Mouse (Mus musculus): Measurements from ENCODE around the gene Steap3. TPM values are rescaled to one million over a fixed set of nuclear protein-coding genes. Genes with fewer than 3 reads are reported as not detected.
A peak's percentile ranks its signal among the peaks of the same experiment; 100 is the strongest.
"Not testable (repeated sequence)": the region's sequence is repeated elsewhere in the genome, so short reads cannot be mapped to it uniquely, and the experiment has no call there.

The Steap3 gene
- 1.3 TPM in 2 replicates for polyA plus RNA-seq (2015; fragmentation: Nextera tagmentation; extraction: Ambion mirVana)

DNA sequence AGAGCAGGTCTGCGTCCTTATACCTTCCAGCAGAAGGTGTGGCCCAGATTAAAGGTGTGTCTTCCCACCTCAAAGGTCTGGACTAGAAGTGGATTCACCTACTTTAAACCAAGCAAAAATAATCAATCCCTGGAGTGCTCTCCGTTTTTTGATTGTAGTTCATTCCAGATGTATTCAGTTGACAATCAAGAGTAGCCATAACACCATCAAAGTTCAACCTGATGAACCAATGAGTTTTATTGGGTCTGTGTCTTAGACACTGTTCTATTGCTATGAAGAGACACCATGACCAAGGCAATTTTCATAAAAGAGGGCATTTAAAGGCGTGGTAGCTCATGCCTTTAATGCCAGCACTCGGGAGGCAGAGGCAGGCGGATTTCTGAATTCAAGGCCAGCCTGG lies at the start of gene Steap3:
TSS of gene Steap3 (minus strand) at position 101 of the 400 bp plus-strand sequence.
- WGBS = 94% methylated on average over 5 of the region's 5 CpGs
- H3K9ac ChIP-seq = no peak within 1 kb of the TSS
- ATAC-seq = no peak
- H3K4me2 ChIP-seq = no peak within 1 kb of the TSS
- no peak within 1 kb of the TSS for H3K27ac ChIP-seq
- no peak within 1 kb of the TSS for H3K4me3 ChIP-seq
- no peaks in the 10 kb centered on the region for H3K27me3 ChIP-seq
- no peaks in the 10 kb centered on the region for H3K4me1 ChIP-seq
- H3K9me3 ChIP-seq (replicated peaks) = peaks cover 6% of the 10 kb centered on the region; the same call in 1 of the 2 replicates
- H3K36me3 ChIP-seq (ENCODE audit: poor library complexity, severe bottlenecking) = no peaks in the 10 kb centered on the region

DNA sequence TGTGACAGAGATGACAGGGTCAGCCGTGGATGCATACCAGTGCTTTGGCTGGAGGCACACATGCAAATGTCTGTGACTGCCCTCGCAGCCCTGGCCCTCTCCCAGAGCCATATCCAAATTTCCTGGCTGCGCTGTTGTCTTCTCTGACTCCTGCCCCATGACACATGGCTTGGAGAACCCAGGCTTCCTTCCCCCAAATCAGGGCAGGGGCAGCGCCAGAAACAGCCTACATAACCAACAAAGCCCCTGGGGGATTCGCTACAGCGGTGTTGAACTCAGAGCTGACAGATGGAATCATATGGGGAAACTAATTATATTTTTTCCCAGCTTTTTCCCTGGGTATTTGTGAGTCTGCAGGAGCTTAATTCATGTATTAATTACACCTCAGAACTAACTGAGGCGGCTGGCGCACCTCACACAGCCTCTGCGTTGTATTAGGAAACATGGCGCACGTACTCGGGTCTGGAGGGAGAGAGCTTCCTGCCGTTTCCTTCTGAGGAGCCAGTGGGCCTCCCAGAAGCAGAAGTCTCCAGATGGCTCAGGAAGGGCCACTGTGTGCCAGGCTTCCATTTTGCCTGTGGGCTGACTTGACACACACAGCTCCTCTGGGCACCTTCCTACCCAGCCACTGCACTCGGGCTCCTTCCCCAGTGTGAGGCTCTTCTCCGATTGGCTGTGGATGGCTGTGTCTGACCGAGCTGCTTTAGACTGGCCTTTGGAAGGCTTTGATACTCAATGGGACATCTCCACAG lies 48.9 kb upstream of the Steap3 start:
- H3K27me3 ChIP-seq = no peaks in the 10 kb centered on the region
- H3K4me2 ChIP-seq = no peak overlapping the region
- 72% methylated on average over 16 of the region's 16 CpGs for WGBS
- no peaks in the 10 kb centered on the region for H3K9me3 ChIP-seq (replicated peaks)
- ATAC-seq = peak; percentile 66
- H3K9ac ChIP-seq = no peak overlapping the region
- H3K27ac ChIP-seq = 0 out of 2 replicates have a peak overlapping the region, but pooled peaks have one; percentile 25
- H3K36me3 ChIP-seq (ENCODE audit: poor library complexity, severe bottlenecking) = no peaks in the 10 kb centered on the region
- no peak overlapping the region for H3K4me3 ChIP-seq
- H3K4me1 ChIP-seq = no peaks in the 10 kb centered on the region

DNA sequence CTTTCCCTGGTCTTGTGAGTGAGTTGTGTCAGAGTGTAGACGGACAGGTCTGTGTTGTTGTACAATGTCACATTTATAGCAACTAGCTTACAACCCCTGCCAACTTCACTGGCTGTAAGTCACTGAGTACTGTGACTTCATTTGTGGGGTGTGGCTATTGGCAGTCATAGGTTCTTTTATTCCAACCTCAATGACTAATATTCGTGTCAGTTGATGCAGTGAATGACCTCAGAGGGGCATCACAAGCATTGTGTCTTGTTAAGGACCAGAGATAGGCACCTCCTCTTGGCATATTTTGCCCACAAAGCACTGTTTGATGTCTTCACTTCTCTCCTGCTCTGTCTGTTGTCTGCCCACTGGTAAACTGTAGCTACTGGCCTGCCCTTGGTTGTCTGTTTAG lies 33.3 kb upstream of the Steap3 start:
- Histone ChIP-seq H3K4me1 (no peaks in the 10 kb centered on the region), H3K4me3 (no peak overlapping the region), H3K27me3 (no peaks in the 10 kb centered on the region), H3K9ac (no peak overlapping the region), H3K36me3 (ENCODE audit: poor library complexity, severe bottlenecking) (no peaks in the 10 kb centered on the region), H3K9me3 (replicated peaks) (no peaks in the 10 kb centered on the region), H3K4me2 (no peak overlapping the region), H3K27ac (no peak overlapping the region)
- 65% methylated on average over 2 of the region's 2 CpGs for WGBS
- no peak for ATAC-seq

DNA sequence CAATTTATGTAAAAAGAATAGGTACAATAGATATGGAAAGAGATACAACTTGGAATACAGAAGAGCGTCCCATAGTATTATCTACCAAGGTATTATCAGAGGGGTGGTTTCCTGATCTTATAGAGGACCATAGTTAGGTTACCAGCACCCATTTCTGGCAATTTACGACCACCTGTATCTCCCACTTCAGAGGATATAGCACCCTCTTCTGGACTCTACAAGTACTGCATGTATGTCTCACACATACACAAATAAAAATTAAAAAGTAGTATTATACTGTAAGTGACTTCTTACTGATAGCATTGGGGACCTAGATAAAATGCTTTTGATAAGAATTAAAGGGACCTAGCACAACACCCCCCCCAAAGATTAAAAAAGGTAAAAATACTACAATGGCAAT lies 24.4 kb upstream of the Steap3 start:
- Histone ChIP-seq H3K4me3 (no peak overlapping the region), H3K27ac (no peak overlapping the region), H3K4me1 (no peaks in the 10 kb centered on the region), H3K4me2 (no peak overlapping the region), H3K36me3 (ENCODE audit: poor library complexity, severe bottlenecking) (no peaks in the 10 kb centered on the region), H3K27me3 (no peaks in the 10 kb centered on the region), H3K9me3 (replicated peaks) (no peaks in the 10 kb centered on the region; the same call in 1 of the 2 replicates), H3K9ac (no peak overlapping the region)
- 91% methylated on average over 2 of the region's 2 CpGs for WGBS
- ATAC-seq = no peak

DNA sequence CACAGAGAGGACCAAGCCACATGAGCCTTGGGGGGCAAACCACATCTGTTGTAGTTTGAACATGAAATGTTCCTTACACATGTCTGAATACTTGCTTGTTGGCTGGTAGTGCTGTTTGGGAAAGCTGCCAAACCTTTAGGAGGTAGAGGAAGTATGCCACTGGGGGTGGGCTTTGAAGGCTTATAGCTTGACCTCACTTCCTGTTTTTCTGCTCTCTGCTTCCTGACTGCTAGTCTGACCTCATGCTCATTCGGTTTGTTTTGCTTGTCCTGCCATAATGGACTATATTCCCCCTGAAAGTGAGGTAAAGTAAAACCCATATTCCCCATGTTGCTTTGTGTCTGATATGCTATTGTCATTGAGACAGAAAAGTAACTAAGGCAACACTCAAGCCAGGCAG lies 21.3 kb upstream of the Steap3 start:
- H3K4me3 ChIP-seq = no peak overlapping the region
- no peak for ATAC-seq
- H3K4me1 ChIP-seq = no peaks in the 10 kb centered on the region
- H3K9ac ChIP-seq = no peak overlapping the region
- no peaks in the 10 kb centered on the region for H3K27me3 ChIP-seq
- 53% methylated on average over 1 of the region's 1 CpGs for WGBS
- no peak overlapping the region for H3K4me2 ChIP-seq
- no peak overlapping the region for H3K27ac ChIP-seq
- no peaks in the 10 kb centered on the region; the same call in 1 of the 2 replicates for H3K9me3 ChIP-seq (replicated peaks)
- no peaks in the 10 kb centered on the region for H3K36me3 ChIP-seq (ENCODE audit: poor library complexity, severe bottlenecking)

DNA sequence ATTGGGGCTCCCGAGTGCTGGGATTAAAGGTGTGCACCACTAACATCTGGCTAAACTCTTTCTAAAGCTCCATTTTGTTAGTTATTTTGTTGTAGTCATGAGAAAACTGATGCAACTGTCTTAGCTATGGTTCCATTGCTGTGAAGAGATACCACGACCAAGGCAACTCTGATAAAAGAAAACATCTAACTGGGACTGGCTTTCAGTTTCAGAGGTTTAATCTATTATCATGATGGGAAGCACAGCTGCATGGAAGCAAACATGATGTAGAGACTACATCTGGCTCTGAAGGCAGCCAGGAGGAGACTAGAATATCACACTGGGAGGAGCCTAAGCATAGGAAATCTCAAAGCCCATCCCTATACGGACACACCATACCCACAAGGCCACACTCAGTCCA lies 19.2 kb upstream of the Steap3 start:
- no peak overlapping the region for H3K9ac ChIP-seq
- H3K4me2 ChIP-seq = no peak overlapping the region
- H3K36me3 ChIP-seq (ENCODE audit: poor library complexity, severe bottlenecking) = no peaks in the 10 kb centered on the region
- no peaks in the 10 kb centered on the region for H3K4me1 ChIP-seq
- no peaks in the 10 kb centered on the region for H3K27me3 ChIP-seq
- no peak for ATAC-seq
- H3K9me3 ChIP-seq (replicated peaks) = no peaks in the 10 kb centered on the region; the same call in 1 of the 2 replicates
- H3K27ac ChIP-seq = no peak overlapping the region
- WGBS = 92% methylated on average over 3 of the region's 3 CpGs
- H3K4me3 ChIP-seq = no peak overlapping the region

DNA sequence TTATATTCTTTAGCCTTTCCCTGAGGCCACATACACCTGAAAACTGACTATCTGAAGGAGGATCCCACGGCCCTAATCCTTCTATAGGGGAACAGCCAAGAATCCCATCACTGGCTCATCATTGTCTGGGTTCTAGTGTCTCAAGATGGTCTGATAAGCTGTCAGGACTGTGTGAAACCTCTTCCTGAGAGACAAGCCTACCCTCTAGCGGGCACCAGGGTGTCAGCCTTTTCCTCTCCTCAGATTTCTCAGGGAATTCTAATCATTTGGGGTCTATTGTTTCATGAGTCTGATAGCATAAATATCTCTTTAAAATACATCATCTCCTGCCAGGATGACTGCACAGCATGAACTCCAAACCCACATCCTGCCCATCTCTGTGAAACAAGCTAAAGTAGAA lies 17.3 kb upstream of the Steap3 start:
- no peak for ATAC-seq
- Histone ChIP-seq H3K4me1 (no peaks in the 10 kb centered on the region), H3K4me2 (no peak overlapping the region), H3K9me3 (replicated peaks) (no peaks in the 10 kb centered on the region; the same call in 1 of the 2 replicates), H3K9ac (no peak overlapping the region), H3K27ac (no peak overlapping the region), H3K4me3 (no peak overlapping the region), H3K27me3 (no peaks in the 10 kb centered on the region), H3K36me3 (ENCODE audit: poor library complexity, severe bottlenecking) (no peaks in the 10 kb centered on the region)
- WGBS = 67% methylated on average over 2 of the region's 2 CpGs

DNA sequence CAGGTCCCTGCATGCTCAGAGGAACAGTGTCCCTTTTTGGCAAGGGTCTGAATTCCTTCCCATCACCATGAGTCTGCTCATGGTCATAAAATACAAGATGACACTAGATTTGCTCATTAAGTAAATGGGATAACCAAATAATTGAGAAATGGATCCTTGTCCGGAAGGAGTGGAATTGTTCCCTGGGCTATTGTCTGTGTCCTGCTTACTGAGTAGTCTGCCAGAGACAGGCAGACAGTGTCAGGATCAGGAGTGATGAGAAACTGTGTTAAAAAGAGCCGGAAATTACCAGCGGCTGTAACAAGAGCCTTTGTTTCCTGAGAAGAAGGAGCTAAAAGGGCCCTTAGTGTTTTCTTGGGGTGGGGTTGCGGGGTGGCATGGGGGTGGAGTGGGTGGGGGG lies 15.2 kb upstream of the Steap3 start:
- no peaks in the 10 kb centered on the region for H3K4me1 ChIP-seq
- no peak overlapping the region for H3K9ac ChIP-seq
- no peak for ATAC-seq
- H3K27me3 ChIP-seq = no peaks in the 10 kb centered on the region
- H3K4me2 ChIP-seq = no peak overlapping the region
- 31% methylated on average over 4 of the region's 4 CpGs for WGBS
- H3K9me3 ChIP-seq (replicated peaks) = no peaks in the 10 kb centered on the region
- no peak overlapping the region for H3K27ac ChIP-seq
- no peaks in the 10 kb centered on the region for H3K36me3 ChIP-seq (ENCODE audit: poor library complexity, severe bottlenecking)
- no peak overlapping the region for H3K4me3 ChIP-seq

DNA sequence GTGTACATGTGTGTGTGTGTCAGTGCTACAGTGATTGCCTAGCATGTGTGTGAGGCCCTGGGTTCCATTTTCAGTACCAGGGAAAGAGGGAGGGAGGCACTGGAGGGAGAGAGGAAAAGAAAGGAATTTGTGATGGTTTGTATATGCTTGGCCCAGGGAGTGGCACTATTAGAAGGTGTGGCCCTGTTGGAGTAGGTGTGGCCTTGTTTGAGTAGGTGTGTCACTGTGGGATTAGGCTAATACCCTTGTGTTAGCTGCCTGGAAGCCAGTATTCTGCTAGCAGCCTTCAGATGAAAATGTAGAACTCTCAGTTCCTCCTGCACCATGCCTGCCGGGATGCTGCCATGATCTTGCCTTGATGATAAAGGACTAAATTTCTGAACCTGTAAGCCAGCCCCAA lies 3.6 kb upstream of the Steap3 start:
- not testable (repeated sequence) for ATAC-seq

DNA sequence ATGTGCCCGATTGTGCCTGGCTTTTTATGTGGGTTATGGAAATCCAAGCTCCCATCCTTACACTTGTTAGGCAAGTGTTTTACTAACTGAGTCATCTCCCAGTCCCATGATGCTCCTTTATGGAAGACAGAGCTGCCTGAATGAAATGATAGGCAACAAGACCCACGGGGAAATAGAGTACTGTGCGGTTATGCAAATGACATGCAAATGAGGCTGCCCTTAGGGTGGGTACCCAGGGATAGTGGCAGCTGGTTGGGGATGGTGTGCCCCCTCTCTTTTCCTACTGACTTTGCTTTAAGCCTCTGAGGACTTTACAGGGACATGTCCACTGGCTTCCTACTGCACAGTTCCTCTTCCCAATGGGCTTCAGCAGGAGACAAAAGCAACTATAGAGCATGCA lies 2.7 kb upstream of the Steap3 start:
- ATAC-seq = peak; percentile 53; the same call in 1 of the 2 replicates
- H3K36me3 ChIP-seq (ENCODE audit: poor library complexity, severe bottlenecking) = no peaks in the 10 kb centered on the region
- no peak overlapping the region for H3K27ac ChIP-seq
- WGBS = 71% methylated on average over 3 of the region's 3 CpGs
- no peak overlapping the region for H3K4me3 ChIP-seq
- no peak overlapping the region for H3K4me2 ChIP-seq
- peaks cover 6% of the 10 kb centered on the region; the same call in 1 of the 2 replicates for H3K9me3 ChIP-seq (replicated peaks)
- no peaks in the 10 kb centered on the region for H3K4me1 ChIP-seq
- no peaks in the 10 kb centered on the region for H3K27me3 ChIP-seq
- no peak overlapping the region for H3K9ac ChIP-seq

More for the DNA sequence above, 3.6 kb upstream of the Steap3 start:
- not testable (repeated sequence) for H3K9me3 ChIP-seq (replicated peaks); H3K9ac ChIP-seq; H3K4me2 ChIP-seq; H3K4me3 ChIP-seq; H3K27ac ChIP-seq; H3K4me1 ChIP-seq; H3K36me3 ChIP-seq (ENCODE audit: poor library complexity, severe bottlenecking); H3K27me3 ChIP-seq
- WGBS = 72% methylated on average over 1 of the region's 1 CpGs

DNA sequence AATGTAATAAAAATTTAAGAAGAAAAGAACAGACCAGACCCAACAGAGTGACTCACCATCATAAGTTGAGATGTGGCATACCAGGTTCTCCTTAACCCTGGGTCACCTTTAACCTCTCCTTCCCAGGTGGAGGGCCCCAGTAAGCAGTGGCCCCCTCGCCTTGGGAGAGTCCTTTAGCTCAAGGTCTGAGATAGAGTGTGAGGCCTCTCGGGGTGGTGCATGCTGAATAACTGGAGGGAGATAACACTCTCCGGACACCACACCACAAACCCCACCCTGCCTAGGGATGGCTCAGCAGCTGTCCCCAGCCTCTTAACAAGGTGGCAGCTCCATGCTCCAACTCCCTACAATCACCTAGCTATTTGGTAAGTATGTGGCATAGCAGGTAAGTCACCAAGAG lies 1.6 kb downstream of the Steap3 start:
- H3K9me3 ChIP-seq (replicated peaks) = peaks cover 6% of the 10 kb centered on the region; the same call in 1 of the 2 replicates
- ATAC-seq = no peak
- no peak overlapping the region for H3K4me3 ChIP-seq
- no peaks in the 10 kb centered on the region for H3K36me3 ChIP-seq (ENCODE audit: poor library complexity, severe bottlenecking)
- H3K9ac ChIP-seq = no peak overlapping the region
- no peak overlapping the region for H3K27ac ChIP-seq
- no peaks in the 10 kb centered on the region for H3K4me1 ChIP-seq
- H3K4me2 ChIP-seq = no peak overlapping the region
- 93% methylated on average over 3 of the region's 3 CpGs for whole genome bisulfite sequencing
- no peaks in the 10 kb centered on the region for H3K27me3 ChIP-seq

DNA sequence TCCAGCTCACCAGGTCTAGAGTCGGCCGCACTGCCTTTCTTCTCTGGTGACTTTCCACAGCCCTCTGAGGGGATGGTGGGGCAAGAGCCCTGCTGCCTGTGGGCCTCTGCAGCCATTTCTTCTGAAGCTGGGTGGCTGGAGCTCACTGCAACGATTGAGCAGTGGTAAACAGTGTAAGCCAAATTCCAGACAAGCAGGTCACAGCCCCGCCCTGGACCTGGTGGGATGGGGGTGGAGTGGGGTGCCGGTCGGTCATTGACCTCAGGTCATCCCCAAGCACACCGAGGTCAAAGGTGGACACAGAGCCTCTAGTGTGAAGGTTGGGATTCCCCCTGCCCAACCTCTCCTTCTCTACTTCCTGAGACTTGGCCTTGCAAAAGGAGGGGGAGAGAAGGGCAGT lies 2.4 kb downstream of the Steap3 start:
- Histone ChIP-seq H3K4me1 (peaks cover 4% of the 10 kb centered on the region), H3K4me2 (no peak overlapping the region), H3K4me3 (no peak overlapping the region), H3K9me3 (replicated peaks) (peaks cover 6% of the 10 kb centered on the region; the same call in 1 of the 2 replicates), H3K36me3 (ENCODE audit: poor library complexity, severe bottlenecking) (no peaks in the 10 kb centered on the region), H3K27me3 (0 out of 2 replicates have a peak, but pooled peaks cover under 1% of the 10 kb centered on the region), H3K27ac (no peak overlapping the region), H3K9ac (no peak overlapping the region)
- WGBS = 88% methylated on average over 7 of the region's 7 CpGs
- ATAC-seq = no peak

DNA sequence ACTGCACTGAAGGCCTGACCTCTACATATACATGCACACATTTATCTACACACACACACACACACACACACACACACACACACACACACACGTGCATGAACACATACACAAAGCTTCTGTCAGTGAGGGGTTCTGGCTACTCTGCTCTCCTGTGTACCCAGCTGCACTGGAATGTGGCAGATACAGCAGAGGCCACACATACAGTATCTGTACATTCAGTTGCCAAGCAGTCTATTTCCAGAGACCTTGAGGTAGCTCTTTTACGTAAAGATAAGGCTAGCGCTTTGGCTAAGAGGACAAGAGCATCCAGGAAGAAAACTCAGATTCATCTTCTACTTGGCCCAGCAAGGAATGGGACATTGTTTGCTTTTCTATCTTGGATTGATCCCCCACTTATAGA lies 4.9 kb downstream of the Steap3 start:
- no peak for ATAC-seq
- 84% methylated on average over 3 of the region's 3 CpGs for WGBS
- H3K9me3 ChIP-seq (replicated peaks) = no peaks in the 10 kb centered on the region

More for the DNA sequence above, 4.9 kb downstream of the Steap3 start:
- Histone ChIP-seq H3K27me3 (peaks cover 21% of the 10 kb centered on the region), H3K27ac (no peak overlapping the region), H3K9ac (no peak overlapping the region), H3K4me2 (no peak overlapping the region), H3K36me3 (ENCODE audit: poor library complexity, severe bottlenecking) (no peaks in the 10 kb centered on the region), H3K4me3 (no peak overlapping the region), H3K4me1 (peaks cover 11% of the 10 kb centered on the region)
